Mouse (Mus musculus): ENCODE data around the gene Col20a1.

The Col20a1 gene

GRCm38 (mm10) chr2:180994360-180994759 is 8.0 kb downstream of the Col20a1 start:
- in situ Hi-C loops (cut with MboI; ENCODE audit: low sequenced_read_pairs), result no loop called here

- in situ Hi-C loops (cut with MboI; ENCODE audit: low sequenced_read_pairs), result no loop called here
These were observed 9.1 kb downstream of the Col20a1 start for GRCm38 (mm10) chr2:180995457-180995856.

DNA sequence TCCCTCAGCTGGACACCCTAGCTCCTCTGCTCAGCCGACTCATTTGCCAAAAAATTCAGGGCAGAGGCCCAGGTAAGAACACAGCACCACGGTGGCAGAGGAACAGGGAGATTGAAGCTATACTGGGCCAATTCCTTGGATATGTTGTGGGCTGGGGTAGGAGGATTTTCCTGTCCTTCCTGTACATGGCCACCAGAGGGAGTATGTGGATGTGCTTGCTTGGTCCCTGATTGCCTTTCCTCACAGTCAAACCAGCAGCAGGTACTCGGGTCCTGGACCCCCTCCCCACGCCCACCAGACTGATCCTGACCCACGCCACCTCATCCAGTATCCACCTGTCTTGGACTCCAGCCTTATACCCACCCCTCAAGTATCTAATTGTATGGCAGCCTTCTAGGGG is 10.1 kb downstream of the Col20a1 start:
- in situ Hi-C loops (cut with MboI; ENCODE audit: low sequenced_read_pairs), result no loop called here

GRCm38 (mm10) chr2:180996905-180997304 is 10.6 kb downstream of the Col20a1 start:
- in situ Hi-C loops (cut with MboI; ENCODE audit: low sequenced_read_pairs), result no loop called here

DNA sequence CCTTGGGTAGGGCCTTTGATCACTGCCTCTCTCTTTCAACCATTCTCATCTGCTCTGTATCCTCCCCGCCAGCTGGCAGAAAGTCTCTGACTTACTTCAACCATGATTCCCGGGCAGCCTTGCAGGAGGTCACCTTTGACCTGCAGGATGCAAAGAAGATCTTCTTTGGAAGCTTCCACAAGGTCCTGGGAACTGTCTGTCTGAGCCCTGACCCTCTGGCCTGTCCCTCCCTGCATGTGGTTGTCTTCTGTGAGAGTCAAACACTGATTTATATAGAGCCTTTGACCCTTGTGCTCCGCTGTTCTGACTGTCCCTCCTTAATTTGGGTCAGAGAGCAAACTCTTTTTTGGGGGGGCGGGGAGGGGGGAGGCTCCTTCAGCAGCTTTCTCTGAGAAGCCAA is 20.7 kb downstream of the Col20a1 start:
- in situ Hi-C loops (cut with MboI; ENCODE audit: low sequenced_read_pairs), result no loop called here

DNA sequence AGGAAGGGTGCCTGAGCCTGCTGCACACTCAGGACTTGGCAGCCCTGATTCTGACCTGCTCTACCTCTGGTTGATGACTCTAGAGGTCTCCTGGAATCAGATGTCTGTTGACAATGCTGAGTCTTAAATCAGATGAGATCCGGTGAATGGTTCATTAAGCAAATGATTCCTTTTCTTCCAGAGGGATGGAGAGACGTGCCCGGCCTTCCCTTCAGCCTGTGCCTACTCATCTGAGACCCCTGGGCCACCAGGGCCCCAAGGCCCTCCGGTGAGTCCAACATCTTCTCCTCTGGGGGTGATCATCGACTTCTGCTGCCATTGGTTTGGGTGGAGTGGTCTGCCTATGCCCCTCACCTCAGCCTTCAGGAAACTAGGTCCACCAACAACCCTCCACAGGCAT is 22.0 kb downstream of the Col20a1 start:
- in situ Hi-C loops (cut with MboI; ENCODE audit: low sequenced_read_pairs), result no loop called here

DNA sequence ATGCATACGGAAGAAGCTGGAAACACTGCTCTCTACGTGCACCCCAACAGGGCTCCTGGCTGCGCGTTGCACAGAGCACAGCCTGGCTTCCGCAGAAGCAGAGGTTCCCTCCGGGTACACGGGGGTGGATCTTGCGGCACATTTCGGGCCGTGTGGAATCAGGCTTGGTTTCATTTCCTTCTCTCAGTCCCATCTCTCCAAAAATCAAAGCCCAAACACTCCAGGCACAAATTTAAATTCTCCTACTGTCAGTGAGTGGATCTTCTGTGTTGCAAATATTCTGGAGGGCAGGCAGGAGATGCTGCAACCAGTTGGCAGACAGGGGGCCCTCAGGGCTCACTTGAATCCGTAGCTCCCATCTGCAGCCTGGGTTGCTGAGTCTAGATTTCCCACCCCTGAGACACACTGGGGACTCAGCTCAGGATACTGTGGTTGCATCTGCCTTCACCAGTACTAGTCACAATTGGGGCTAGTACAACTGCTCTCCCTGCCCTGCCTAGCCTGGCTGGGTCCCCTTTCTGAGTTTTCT is 45.1 kb downstream of the Col20a1 start:
- in situ Hi-C loops (cut with MboI; ENCODE audit: low sequenced_read_pairs), result no loop called here

DNA sequence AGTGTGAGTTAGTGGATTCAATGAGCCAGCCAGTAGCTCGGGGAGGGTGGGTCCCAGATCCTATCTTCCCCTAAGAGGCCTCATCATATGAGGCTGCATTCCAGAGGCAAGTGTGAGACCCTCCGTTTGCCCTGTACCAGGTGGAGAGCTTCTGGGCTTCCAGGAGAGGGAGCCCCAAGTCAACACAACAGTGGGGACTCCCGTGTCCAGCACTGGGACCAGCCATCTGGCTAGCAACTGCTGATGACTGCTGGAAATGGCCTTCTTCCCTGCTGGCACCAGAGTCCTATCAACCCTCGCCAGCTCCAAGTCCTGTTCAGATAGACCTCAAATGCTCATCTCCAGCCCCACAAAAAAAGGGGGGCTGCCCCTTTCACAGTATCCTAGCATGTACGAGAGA is 46.1 kb downstream of the Col20a1 start:
- in situ Hi-C loops (cut with MboI; ENCODE audit: low sequenced_read_pairs), result no loop called here

DNA sequence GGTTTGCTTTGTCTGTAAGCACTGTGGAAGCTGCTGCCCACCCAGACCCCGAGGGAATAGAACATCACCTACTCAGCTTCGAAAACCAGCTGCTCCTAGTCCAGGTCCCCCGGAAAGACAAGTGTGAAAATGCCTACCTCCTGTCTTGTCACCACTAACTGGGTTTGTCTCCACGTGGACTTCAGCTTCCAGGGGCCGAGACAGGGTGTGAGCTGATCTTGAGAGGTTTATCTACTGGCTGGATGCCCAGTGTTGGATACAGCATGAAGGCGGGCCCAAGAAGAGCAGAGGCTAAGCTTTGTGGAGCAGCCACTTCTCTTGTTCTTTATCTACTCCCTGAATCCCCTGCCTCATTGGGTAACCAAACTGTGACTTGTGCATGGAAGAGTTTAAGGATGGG is 47.0 kb downstream of the Col20a1 start:
- in situ Hi-C loops (cut with MboI; ENCODE audit: low sequenced_read_pairs), result no loop called here

GRCm38 (mm10) chr2:181035186-181035585 is 48.9 kb downstream of the Col20a1 start:
- in situ Hi-C loops (cut with MboI; ENCODE audit: low sequenced_read_pairs), result no loop called here

DNA sequence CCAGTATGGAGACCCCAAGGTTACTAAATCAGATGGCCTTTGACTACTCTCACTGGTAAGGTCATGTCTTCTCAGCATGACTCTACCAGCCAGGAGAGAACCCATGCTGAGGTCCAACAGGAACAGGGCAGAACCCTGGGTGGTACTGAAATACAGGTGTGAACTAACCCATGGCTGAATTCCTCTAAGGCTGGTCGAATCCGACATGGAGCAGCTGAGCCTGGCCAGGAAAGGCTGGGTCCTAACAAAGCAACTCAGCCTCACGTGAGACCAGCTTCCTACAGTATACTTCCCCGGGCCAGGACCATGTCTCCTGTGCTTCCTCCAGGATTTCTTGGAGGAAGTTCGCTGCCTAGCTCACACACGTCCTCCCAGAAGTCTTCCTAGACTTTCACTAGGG is 50.2 kb downstream of the Col20a1 start:
- in situ Hi-C loops (cut with MboI; ENCODE audit: low sequenced_read_pairs), result no loop called here

- in situ Hi-C loops (cut with MboI; ENCODE audit: low sequenced_read_pairs), result no loop called here
These were observed 52.5 kb downstream of the Col20a1 start for GRCm38 (mm10) chr2:181038644-181039355.

- in situ Hi-C loops (cut with MboI; ENCODE audit: low sequenced_read_pairs), result no loop called here
These were observed 53.0 kb downstream of the Col20a1 start for GRCm38 (mm10) chr2:181039356-181039680.

DNA sequence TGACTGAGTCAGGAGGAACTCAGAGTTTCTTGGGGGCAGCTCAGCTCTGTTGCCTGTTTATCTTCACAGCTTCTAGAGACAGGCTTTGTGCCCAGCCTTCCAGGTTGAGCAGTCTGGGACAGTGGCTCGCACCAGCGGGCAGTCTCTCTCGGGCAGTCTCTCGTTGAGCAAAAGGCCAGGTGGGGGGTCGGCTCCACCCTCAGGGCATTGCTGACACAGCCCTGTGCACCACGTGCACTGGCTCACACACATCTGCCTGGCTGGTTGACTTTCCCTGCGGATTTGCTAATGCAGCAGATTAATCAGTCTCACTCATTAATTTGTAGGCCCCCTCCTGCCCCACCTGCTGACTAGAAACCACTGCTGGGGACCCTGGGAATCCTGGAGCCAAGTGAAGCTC is 55.6 kb downstream of the Col20a1 start:
- in situ Hi-C loops (cut with MboI; ENCODE audit: low sequenced_read_pairs), result no loop called here

- in situ Hi-C loops (cut with MboI; ENCODE audit: low sequenced_read_pairs), result no loop called here
These were observed 56.0 kb downstream of the Col20a1 start for GRCm38 (mm10) chr2:181042376-181042775.

DNA sequence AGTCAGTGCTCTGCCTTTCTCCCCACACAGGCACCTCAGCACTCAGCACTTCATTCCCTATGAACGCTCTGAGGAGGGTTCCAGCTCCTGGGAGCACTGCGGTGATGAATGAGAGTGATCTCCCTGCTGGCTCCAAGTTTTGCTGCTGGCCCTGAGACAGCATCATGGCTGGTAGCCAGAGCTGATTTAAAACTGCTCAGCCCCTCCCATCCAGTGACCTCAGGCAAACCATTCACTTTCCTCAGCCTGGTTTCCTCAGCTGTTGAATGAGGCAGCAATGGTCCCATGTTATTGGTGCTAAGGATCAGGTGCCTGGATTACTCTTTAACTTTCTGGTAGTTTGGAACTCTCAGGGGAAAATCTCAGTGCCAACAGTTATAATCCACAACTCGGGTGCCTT is 57.1 kb downstream of the Col20a1 start, which contains the start of gene Chrna4:
Gene Chrna4, minus strand, starts transcription at position 110 of the 400 bp plus-strand sequence.
- in situ Hi-C loops (cut with MboI; ENCODE audit: low sequenced_read_pairs), result no loop called here

GRCm38 (mm10) chr2:181044001-181044400 is 57.7 kb downstream of the Col20a1 start:
- in situ Hi-C loops (cut with MboI; ENCODE audit: low sequenced_read_pairs), result no loop called here

- in situ Hi-C loops (cut with MboI; ENCODE audit: low sequenced_read_pairs), result no loop called here
These were observed 62.1 kb downstream of the Col20a1 start for GRCm38 (mm10) chr2:181048252-181048945.

DNA sequence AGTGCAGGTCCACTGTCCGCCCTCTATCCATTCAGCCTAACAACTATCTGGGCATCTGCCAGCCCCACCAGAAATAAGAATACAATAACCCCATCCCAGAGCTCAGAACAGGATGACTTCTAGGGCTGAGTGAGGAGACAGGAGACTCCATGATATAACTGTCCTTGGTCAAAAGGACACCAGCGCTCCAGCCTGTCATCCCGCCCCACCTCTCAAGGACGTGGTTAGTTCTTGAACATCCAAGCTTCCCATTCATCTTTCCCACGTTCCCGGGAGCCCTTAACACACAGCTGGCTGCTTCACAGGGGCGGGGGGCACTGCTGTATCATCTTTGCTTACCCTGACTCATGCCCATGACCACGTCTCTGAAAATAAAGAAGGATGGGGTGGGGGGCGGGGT is 62.7 kb downstream of the Col20a1 start:
- in situ Hi-C loops (cut with MboI; ENCODE audit: low sequenced_read_pairs), result no loop called here

DNA sequence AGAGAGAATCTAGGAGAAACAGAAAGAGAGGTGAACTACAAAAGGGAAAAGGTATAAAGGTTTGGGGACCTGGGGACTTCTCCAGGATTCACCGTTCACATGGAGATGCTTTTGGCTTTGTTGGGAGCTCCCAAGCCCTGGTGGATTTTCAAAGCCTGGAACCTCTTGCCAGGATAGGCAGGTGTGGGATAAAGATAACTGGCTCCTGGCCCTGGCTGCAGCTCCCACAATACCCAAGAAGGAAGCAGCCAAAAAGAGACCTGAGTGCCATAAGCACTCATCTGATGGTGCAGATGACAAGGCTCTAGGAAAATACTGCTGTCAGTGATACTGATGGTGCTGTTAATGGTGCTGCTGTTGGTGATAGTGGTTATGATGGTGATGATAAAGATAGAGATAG is 65.8 kb downstream of the Col20a1 start:
- in situ Hi-C loops (cut with MboI; ENCODE audit: low sequenced_read_pairs), result no loop called here

DNA sequence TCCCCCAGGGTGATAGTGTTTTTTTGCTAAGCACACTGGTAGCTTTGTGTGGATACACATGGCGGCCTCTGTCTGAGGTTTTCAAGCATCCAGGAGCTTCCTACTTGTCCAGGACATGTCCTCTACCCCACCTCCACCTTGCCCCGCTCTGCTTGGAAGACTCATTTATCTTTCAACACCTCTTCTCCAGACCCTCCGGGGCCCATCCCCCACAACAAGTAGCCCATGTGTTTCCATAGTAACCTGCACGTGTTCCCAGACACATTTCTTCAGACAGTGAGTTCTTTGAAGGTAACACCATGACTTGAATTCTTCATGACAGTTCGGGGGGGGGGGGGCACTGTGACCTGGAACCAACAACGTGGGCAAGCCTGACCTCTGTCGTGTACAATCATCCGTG is 71.0 kb downstream of the Col20a1 start:
- in situ Hi-C loops (cut with MboI; ENCODE audit: low sequenced_read_pairs), result no loop called here

DNA sequence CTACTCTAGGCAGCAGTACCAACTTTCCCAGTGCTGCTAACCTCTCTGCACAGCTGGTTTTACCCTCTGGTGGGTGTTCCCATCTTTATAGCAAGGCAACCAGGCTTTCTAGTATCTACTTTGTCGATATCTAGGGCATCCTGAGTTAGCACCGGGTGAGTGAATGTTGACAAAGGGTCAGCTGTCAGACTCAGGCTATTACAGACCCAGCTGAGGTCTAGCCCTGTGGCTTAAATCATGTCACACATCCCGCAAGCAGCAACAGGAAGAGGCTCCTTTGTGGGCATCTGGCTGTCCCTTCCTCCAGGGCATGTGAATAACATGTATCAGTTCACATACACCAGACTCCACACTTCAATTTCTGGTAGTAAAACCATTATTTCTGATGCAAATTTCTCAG is 71.9 kb downstream of the Col20a1 start:
- in situ Hi-C loops (cut with MboI; ENCODE audit: low sequenced_read_pairs), result no loop called here
